Mouse (Mus musculus) frontal cortex, postnatal 25 days (tissue): ENCODE measurements around the gene Pard6a.
A peak's percentile ranks its signal among the peaks of the same experiment; 100 is the strongest.

Source experiments
- DNase-seq, 2 experiments: peaks; one replicate each; pipeline ENCODE4 v3.0.0; 2022; ENCODE audit warnings: low spot score in 2 of 2

Gene Pard6a

DNA sequence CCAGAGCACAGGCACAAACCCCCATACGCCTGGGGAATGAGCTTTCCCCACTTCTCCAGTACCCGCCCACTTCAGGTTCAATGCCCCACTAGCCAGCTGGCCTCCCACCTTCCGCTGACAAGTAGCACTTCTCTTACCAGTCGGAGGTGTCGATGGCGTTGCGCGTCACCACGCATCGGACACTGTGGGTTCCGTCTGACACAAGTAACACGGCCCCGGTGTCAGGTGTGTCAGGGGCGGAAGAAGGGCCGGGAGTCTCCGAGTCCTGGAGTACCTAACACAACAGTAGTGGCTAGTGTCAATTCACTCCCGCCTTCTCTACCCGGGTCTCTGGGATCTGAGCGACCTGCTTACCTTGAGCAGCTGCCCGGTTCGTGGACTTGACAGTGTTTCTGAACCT is 382 bp upstream of the Pard6a start:
- DNase-seq = peak in 1 of 2 experiments; percentile 60

- DNase-seq = no peak
These were observed 1.1 kb downstream of the Pard6a start for GRCm38 (mm10) chr8:105702001-105702401.

DNA sequence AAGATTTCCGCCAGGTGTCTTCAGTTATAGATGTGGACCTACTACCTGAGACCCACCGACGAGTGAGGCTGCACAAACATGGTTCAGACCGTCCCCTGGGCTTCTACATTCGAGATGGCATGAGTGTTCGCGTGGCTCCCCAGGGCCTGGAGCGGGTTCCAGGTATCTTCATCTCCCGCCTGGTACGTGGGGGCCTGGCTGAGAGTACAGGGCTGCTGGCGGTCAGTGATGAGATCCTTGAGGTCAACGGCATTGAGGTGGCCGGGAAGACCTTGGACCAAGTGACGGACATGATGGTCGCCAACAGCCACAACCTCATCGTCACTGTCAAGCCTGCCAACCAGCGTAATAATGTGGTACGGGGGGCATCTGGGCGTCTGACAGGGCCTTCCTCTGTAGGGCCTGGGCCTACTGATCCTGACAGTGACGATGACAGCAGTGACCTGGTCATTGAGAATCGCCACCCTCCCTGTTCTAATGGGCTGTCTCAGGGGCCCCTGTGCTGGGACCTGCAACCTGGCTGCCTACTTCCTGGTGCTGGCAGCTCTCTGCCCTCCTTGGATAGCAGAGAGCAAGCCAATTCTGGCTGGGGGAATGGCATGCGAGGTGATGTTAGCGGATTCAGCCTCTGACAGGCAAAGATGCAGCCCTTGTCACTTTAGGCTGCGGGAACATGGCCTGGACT is 1.9 kb downstream of the Pard6a start:
- DNase-seq = no peak

DNA sequence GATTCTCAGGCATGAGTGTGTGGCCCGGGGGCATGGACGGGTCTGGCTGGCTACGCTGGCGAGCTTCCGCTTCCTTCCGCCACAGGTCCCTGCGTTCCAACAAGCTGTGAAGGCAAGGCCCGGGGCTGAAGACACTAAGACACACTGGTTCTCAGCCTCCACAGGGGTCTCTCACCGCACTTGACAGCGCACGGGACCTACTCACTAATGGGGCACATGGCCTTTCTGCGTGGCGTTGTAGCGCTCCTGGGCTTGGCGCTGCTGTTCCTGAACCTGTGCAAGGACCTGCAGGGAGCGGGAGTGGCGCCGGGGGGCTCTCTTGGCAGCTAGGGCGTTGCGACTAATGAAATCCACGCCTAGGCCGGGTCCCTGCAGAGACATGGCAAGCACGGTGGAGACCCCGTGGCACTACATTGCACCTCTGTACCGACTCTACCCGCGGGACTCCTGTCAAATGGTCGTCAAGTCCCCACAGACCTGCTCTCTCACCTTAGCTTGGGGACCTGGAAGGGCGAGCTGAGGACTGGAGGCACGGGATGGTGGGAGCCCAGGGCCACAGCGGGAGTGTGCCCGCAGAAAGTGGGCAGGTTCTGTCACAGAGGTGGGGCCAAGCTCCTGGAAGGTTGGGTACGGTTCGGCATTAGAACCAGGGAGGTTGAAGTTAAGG is 3.3 kb downstream of the Pard6a start:
- no peak for DNase-seq

- DNase-seq = no peak
These were observed 4.0 kb downstream of the Pard6a start for GRCm38 (mm10) chr8:105704955-105705354.

DNA sequence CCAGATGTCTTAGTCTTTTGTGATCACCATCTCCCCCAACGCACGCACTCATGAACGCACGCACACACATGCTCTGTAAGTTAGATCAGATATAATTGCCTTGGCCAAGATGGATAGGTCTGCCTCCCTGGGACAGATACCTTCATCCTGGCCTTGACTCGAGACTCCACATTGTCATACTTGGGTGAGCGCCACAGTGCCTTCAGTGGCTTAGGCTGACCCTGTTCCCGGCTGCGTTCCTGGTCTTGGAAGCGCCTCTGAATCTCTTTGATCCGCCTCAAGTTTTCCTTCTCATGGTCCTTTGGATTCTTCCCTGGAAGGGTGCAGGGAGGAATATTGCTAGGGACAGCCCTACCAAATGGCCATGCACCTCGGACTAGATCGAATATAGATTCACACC is 5.5 kb downstream of the Pard6a start:
- no peak for DNase-seq

GRCm38 (mm10) chr8:105707498-105708403 is 6.8 kb downstream of the Pard6a start, which contains the start of the genes 4933405L10Rik and Enkd1:
Gene 4933405L10Rik (plus strand): TSS chr8:105707655.
Gene Enkd1 (minus strand): TSS chr8:105708210.
- peak; percentile 54 to 64 for DNase-seq

GRCm38 (mm10) chr8:105708675-105709074 is 7.7 kb downstream of the Pard6a start:
- no peak for DNase-seq

GRCm38 (mm10) chr8:105709317-105709716 is 8.4 kb downstream of the Pard6a start:
- DNase-seq = no peak

- DNase-seq = no peak
These were observed 11.3 kb downstream of the Pard6a start for GRCm38 (mm10) chr8:105712286-105712685.

DNA sequence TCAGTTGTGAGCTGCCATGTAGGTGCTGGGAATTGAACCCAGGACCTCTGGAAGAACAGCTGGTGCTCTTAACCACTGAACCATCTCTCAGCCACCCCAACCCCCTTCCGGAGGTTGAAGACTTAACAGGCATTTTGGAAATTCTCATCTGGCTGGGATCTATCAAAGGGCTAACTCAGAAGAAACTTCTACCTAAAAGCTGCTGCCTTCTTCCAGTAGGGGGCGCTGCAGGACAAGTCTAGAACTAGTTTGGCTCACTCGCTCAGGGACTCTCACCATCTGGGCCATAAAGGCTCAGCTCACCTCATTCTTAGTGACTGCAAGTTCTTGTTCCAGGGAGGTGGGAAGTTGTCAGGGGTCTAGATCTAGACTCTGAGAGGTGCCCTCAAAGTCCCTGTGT is 13.2 kb downstream of the Pard6a start:
- DNase-seq = peak; percentile 72 to 76

- DNase-seq = no peak
These were observed 14.1 kb downstream of the Pard6a start for GRCm38 (mm10) chr8:105715042-105715441.

DNA sequence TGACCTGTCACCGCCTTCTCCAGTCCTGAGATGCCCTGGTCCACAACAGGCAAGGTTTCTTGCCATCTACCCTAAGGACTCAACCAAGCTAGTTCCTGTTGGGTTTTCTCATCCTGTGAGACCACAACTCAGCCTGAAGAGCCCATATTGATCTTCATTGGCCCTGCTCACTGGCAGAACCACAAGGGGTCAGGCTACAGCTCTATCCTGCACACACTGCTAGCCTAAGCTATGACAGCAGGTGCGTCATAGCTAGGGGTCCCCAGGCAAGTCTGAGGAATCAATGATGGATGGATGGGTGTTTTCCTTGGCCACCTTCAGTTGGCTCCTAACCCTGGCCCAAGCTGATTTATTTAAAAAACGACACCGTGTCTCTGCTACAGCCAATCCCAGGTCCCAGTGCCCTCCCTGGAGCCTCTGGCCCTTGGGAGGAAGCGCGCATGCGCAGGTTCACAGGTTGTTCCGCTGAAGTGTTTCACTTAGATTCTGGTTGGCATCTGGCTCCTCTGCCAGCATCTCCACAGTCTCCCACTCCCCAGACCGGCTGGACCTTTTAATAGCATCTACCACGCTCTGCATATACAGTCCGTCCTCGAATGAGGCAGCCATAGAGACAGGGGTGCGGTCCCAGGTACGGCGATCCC is 15.5 kb downstream of the Pard6a start:
- no peak for DNase-seq

GRCm38 (mm10) chr8:105719637-105720036 is 18.7 kb downstream of the Pard6a start:
- DNase-seq = no peak

DNA sequence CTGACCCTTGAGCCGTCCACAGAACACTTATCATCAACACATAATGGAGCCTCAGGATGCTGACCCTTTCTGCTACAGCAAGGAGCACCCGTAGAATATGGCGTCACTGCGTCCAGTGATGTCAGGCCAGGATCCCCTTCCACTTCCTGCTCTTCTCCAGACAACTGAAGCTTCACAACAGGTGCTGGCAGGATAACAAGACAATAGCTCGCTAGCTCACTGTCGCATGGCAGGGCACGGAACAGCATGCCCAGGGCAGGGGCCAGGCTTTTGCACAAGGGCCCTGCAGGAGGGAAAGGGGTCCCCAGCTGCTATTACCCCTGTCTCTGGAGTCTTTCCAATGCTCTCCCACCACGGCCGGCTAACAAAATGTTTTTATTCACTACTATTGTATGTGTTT is 21.9 kb downstream of the Pard6a start:
- no peak for DNase-seq

DNA sequence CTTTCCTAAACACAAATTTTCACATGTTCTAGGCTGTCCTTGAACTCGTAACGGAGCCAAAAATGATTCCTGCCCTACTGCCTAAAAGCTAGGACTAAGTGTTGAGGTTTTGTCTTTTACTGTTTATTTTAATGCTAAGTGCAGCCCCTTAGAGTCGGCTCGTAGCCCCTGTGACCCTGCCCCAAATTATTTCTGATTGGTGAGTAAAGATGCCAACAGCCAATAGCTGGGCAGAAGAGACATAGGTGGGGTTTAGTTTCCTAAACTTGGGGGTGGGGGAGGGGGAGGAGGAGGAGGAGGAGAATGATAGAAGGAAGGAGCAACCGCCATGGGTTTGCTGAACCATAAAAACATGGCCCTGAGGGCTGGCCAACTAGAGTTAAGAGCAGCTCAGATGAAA is 24.8 kb downstream of the Pard6a start:
- DNase-seq = no peak

DNA sequence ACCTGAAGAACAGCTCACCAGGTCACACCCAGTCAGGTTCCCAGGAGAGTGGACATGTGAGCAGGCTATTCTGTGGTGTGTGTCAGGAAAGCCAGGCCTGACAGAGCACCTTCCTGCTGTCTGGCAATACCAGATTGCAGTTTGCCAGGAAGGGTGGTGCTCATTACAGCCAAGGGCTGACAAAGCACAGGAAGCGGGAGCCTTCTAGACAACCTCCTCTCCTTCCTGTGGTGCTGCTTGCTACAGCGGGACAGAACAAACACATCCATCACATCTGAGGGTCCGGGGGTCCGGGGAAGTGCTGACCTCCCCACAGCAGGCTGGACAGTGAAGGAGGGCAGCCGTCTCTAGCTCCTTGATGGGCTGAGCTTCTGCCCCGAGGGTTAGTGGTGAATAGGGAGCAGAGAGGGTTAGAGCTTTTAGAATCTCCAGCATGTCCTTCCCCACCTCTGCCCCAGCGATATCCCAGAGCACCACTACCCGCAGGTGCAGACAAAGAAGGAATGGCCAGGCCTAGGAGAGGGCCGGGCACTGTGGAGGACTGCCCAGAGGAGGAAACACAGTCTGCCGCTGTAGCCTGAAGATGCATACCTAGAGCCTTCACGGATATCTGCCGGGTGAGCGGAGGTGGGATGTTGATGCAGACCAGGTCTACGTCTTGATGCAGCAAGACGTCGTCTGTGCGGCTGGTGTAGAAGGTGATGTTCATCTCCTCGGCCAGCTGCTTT is 26.6 kb downstream of the Pard6a start:
- no peak for DNase-seq

- DNase-seq = no peak
These were observed 31.2 kb downstream of the Pard6a start for GRCm38 (mm10) chr8:105732186-105732585.

- no peak for DNase-seq
These were observed 38.3 kb downstream of the Pard6a start for GRCm38 (mm10) chr8:105739216-105739615.

DNA sequence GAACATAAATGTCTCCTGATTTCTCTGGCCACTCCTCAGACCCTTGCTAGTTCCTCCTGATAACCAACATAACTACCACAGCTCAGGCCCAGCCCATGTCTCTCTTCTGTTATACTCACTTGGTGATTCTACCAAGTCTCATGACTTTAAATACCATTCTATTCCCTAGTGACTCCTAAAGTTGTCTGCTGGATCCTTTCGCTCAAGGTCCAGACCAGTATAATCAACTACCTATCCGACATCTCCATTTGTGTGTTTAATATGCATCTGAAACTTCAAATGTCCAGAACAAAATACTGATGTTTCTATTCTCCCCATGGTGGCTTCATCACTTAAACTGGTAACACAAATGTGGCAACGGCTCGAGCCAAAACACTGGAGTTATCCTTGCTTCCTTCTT is 42.4 kb downstream of the Pard6a start:
- no peak for DNase-seq

DNA sequence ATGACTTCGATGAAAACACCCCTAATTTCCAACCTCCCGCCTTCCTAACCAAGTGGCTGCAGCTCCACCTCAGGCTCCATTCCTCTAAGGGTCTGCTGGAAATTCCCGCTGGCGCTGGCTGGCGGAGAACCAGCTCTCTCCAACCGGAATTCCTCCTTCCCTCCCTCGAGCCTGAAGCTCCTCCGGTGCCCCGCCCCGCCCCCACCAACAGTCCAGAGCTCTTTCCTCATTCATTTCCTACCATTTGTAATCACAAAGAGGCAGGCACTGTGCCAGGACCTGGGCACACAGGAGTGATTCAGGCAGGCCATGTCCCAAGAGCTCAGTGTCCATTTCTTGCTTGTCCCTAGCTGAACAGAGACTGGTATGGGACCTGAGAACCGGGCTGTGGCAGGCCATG is 49.7 kb downstream of the Pard6a start:
- DNase-seq = no peak
